Mouse (Mus musculus) embryo, embryonic 11.5 days (tissue): ENCODE results near the gene Rab11fip2.

Experiments used
- DNase-seq: peaks from one replicate; pipeline ENCODE4 v3.0.0-alpha.2; 2012; ENCODE audit warnings: low read depth, low spot score

Gene Rab11fip2

GRCm38 (mm10) chr19:59860799-59861198 is 82.7 kb downstream of the Rab11fip2 start:
- DNase-seq = no peak

- DNase-seq = no peak
Measured at GRCm38 (mm10) chr19:59853061-59853460, 90.4 kb downstream of the Rab11fip2 start.
